Mouse (Mus musculus): ENCODE measurements around the gene Map3k4.

Gene Map3k4

GRCm38 (mm10) chr17:12201086-12201485 lies 117.5 kb downstream of the Map3k4 start:
- TF ChIP-seq GATA4 (IDR thresholded peaks at IDR 0.05; ENCODE audit: insufficient replicate concordance, low read length), result no peak

- TF ChIP-seq GATA4 (IDR thresholded peaks at IDR 0.05; ENCODE audit: insufficient replicate concordance, low read length), result no peak
Measured at GRCm38 (mm10) chr17:12199933-12200332, 118.7 kb downstream of the Map3k4 start.

GRCm38 (mm10) chr17:12195604-12196003 lies 123.0 kb downstream of the Map3k4 start:
- TF ChIP-seq GATA4 (IDR thresholded peaks at IDR 0.05; ENCODE audit: insufficient replicate concordance, low read length), result no peak

GRCm38 (mm10) chr17:12195137-12195536 lies 123.5 kb downstream of the Map3k4 start:
- TF ChIP-seq GATA4 (IDR thresholded peaks at IDR 0.05; ENCODE audit: insufficient replicate concordance, low read length), result no peak

- TF ChIP-seq GATA4 (IDR thresholded peaks at IDR 0.05; ENCODE audit: insufficient replicate concordance, low read length), result no peak
Measured at GRCm38 (mm10) chr17:12187782-12188181, 130.8 kb downstream of the Map3k4 start.

- TF ChIP-seq GATA4 (IDR thresholded peaks at IDR 0.05; ENCODE audit: insufficient replicate concordance, low read length), result no peak
Measured at GRCm38 (mm10) chr17:12186341-12186740, 132.3 kb downstream of the Map3k4 start.

GRCm38 (mm10) chr17:12185855-12186254 lies 132.7 kb downstream of the Map3k4 start:
- no peak for TF ChIP-seq GATA4 (IDR thresholded peaks at IDR 0.05; ENCODE audit: insufficient replicate concordance, low read length)

GRCm38 (mm10) chr17:12184283-12184682 lies 134.3 kb downstream of the Map3k4 start:
- no peak for TF ChIP-seq GATA4 (IDR thresholded peaks at IDR 0.05; ENCODE audit: insufficient replicate concordance, low read length)

GRCm38 (mm10) chr17:12182702-12183485 lies 135.7 kb downstream of the Map3k4 start:
- TF ChIP-seq GATA4 (IDR thresholded peaks at IDR 0.05; ENCODE audit: insufficient replicate concordance, low read length), result no peak

- no peak for TF ChIP-seq GATA4 (IDR thresholded peaks at IDR 0.05; ENCODE audit: insufficient replicate concordance, low read length)
Measured at GRCm38 (mm10) chr17:12179766-12180165, 138.8 kb downstream of the Map3k4 start.

GRCm38 (mm10) chr17:12179339-12179738 lies 139.3 kb downstream of the Map3k4 start:
- no peak for TF ChIP-seq GATA4 (IDR thresholded peaks at IDR 0.05; ENCODE audit: insufficient replicate concordance, low read length)

Measured in liver, adult (tissue).